Mouse (Mus musculus) megakaryocyte, embryonic 14.5 days (primary cell): Measurements from ENCODE around the gene 2310009B15Rik.

Experiments used
- FLI1 ChIP-seq: IDR thresholded peaks from 2 replicates; pipeline ENCODE4 v1.6.1; 2012; ENCODE audit warnings: low read length, inconsistent platforms, mixed read lengths
- GATA1 ChIP-seq: IDR thresholded peaks from 3 replicates; pipeline ENCODE4 v1.6.1; 2012; ENCODE audit warnings: mixed read lengths, low read length, inconsistent platforms, borderline replicate concordance

GRCm38 (mm10) chr1:138841306-138842095 lies 15.2 kb downstream of the 2310009B15Rik start:
- TF ChIP-seq GATA1 (no peak), FLI1 (no peak)
